Mouse (Mus musculus) heart, embryonic 13.5 days (tissue): ENCODE data around the gene Sema5a. TPM values are rescaled to one million over a fixed set of nuclear protein-coding genes. Genes with fewer than 3 reads are reported as not detected.

Experiments used
- ATAC-seq: fragments of 200-750 bp; cut with Nextera tagmentation; 2 replicates; pipeline ENCODE4 v1.8.0; 2017; ENCODE audit warnings: moderate TSS enrichment; ENCODE audit not compliant: insufficient number of reproducible peaks, low FRiP score, low TSS enrichment; ENCODE audit errors: extremely low read depth
- H3K27ac ChIP-seq: fragments of 300-500 bp; sonication (generic); replicated peaks from 2 replicates; pipeline ENCODE4 v1.5.1; 2015; ENCODE audit warnings: moderate library complexity, mild to moderate bottlenecking, inconsistent platforms
- H3K27me3 ChIP-seq: fragments of 300-500 bp; sonication (generic); replicated peaks from 2 replicates; pipeline ENCODE4 v1.6.1; 2015; ENCODE audit warnings: mild to moderate bottlenecking, inconsistent platforms
- H3K36me3 ChIP-seq: fragments of 300-500 bp; sonication (generic); 2 replicates; pipeline ENCODE4 v1.6.1; 2015; ENCODE audit warnings: mild to moderate bottlenecking, inconsistent platforms
- H3K4me1 ChIP-seq: fragments of 300-500 bp; sonication (generic); 2 replicates; pipeline ENCODE4 v1.6.1; 2015; ENCODE audit warnings: inconsistent platforms
- H3K4me2 ChIP-seq: fragments of 300-500 bp; sonication (generic); 2 replicates; pipeline ENCODE4 v1.6.1; 2015; ENCODE audit warnings: inconsistent platforms, mild to moderate bottlenecking, moderate library complexity
- H3K4me3 ChIP-seq: fragments of 300-500 bp; sonication (generic); 2 replicates; pipeline ENCODE4 v1.5.1; 2015; ENCODE audit warnings: moderate library complexity, mild to moderate bottlenecking, inconsistent platforms
- H3K9ac ChIP-seq: fragments of 300-500 bp; sonication (generic); 2 replicates; pipeline ENCODE4 v1.6.1; 2015; ENCODE audit warnings: inconsistent platforms, mild to moderate bottlenecking, moderate library complexity
- H3K9me3 ChIP-seq: fragments of 300-500 bp; sonication (generic); 2 replicates; pipeline ENCODE4 v1.6.1; 2016; ENCODE audit warnings: inconsistent platforms
- WGBS: fragments of 180-500 bp; shearing (Covaris S2); methylation state at CpG from one replicate; pipeline ENCODE4 v1.1.7; 2015; ENCODE audit warnings: mixed read lengths; 5-methylcytosine and 5-hydroxymethylcytosine counted together
- polyA plus RNA-seq: library from polyadenylated mRNA; unstranded; fragments of >200 nt; fragmentation: Nextera tagmentation; extraction: Ambion mirVana; gene quantifications from 2 replicates; pipeline ENCODE4 v1.2.1, GENCODE M21; 2015

Sema5a gene
- polyA plus RNA-seq, 1 experiment from 2014 or later, result 6.3 TPM

DNA sequence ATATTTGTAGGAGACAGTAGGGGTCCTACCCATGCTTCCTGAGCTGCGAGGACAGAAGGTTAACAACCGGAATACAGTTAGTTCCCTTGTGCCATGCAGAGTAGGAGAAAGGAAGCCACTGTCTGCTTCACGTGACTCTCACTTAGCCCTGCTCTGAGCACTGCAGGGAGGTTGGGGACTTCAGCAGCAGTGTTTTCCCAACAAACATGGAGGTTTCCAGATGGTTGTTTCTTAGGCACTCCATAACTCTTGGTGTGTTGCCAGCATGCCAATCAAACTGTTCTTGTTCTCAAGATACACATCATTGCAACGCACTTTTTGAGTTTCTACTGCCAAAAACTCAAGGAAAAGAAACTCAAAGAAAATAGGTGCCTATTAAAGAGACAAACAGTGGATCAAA lies 440.5 kb downstream of the Sema5a start:
- H3K4me3 ChIP-seq, result no peak overlapping the region
- peaks cover 6% of the 10 kb centered on the region; the same call in 1 of the 2 replicates for H3K4me1 ChIP-seq
- 71% methylated on average over 4 of the region's 4 CpGs for WGBS
- no peaks in the 10 kb centered on the region for H3K36me3 ChIP-seq
- H3K27me3 ChIP-seq, result no peaks in the 10 kb centered on the region
- H3K9ac ChIP-seq, result no peak overlapping the region
- H3K27ac ChIP-seq, result no peak overlapping the region
- ATAC-seq, result no peak
- H3K9me3 ChIP-seq, result no peaks in the 10 kb centered on the region
- no peak overlapping the region for H3K4me2 ChIP-seq

DNA sequence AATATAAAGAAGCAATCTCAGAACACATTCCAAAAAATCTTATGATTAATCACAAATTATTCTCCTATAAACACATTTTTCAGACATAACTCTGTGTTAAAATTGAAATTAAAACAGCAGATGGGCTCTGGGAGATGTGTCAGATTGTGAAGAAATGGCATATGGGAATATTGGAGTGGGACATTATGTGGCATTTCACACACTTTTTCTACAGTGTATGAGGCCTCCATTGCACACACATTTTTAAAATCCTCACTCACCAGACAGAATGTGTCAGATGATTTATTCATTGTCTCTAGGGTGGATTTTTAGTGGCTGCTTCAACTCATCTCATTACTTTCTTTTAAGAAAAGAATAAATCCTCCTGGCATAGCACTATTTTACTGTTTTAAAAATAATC lies 446.4 kb downstream of the Sema5a start:
- Histone ChIP-seq H3K27ac (no peak overlapping the region), H3K9ac (no peak overlapping the region), H3K4me3 (no peak overlapping the region), H3K27me3 (no peaks in the 10 kb centered on the region), H3K4me2 (no peak overlapping the region), H3K4me1 (no peaks in the 10 kb centered on the region), H3K36me3 (no peaks in the 10 kb centered on the region), H3K9me3 (no peaks in the 10 kb centered on the region)
- no peak for ATAC-seq

DNA sequence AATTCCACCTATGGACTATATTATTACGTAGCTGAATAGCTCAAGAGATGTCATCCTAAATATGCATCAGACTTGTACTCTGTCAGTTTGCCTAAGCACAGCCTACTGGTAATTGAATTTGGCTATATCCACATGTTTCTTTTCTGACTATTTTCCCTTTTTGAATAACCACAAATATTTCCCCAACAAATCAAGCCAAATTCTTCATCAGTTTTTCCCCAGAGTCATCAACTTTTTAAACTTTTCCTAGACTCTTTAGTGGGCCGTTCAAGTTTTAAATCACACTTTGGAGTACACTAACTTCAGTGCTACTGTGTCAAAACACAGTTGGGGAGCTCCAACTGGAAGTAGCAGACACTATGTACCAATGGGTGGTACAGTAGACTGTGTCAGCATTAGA lies 448.4 kb downstream of the Sema5a start:
- no peak overlapping the region for H3K4me2 ChIP-seq
- no peak overlapping the region for H3K9ac ChIP-seq
- H3K27me3 ChIP-seq, result no peaks in the 10 kb centered on the region
- H3K36me3 ChIP-seq, result no peaks in the 10 kb centered on the region
- no peak for ATAC-seq
- no peaks in the 10 kb centered on the region for H3K4me1 ChIP-seq
- H3K4me3 ChIP-seq, result no peak overlapping the region
- H3K27ac ChIP-seq, result no peak overlapping the region
- H3K9me3 ChIP-seq, result no peaks in the 10 kb centered on the region
- WGBS, result 80% methylated on average over 2 of the region's 2 CpGs

DNA sequence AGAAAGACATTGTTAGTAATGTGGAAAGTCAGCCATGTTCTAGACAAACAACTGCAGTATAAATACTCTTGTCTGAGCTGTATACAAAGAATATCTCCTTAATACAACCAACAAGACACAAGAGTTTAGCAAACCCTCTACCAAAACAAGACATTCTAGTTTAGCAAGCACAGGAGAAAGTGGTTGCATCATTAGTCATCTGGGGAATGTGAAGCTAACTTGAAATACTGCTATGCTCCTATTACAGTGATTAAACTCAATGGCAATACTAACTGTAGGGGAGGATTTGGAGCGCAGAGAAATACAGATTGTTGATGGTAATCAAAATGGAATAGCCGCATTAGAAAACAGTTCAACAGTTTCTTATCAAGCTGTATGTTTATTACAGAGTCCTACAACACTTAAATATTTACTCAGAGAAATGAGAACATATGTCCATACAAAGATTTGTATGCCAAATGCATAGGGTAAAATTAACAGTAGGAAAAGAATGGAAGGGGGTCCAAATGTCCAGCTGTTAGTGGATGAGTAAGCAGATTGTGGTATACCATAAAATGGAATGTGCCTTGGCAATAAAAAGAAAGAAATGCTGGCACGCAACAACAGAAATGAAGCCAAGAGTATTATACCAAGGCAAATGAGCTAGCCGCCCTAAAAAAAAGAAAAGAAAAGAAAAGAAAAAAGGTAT lies 472.8 kb downstream of the Sema5a start:
- Histone ChIP-seq H3K27me3 (no peaks in the 10 kb centered on the region), H3K4me3 (no peak overlapping the region), H3K9ac (no peak overlapping the region), H3K36me3 (no peaks in the 10 kb centered on the region), H3K4me2 (no peak overlapping the region), H3K27ac (no peak overlapping the region), H3K9me3 (no peaks in the 10 kb centered on the region), H3K4me1 (no peaks in the 10 kb centered on the region)
- no peak for ATAC-seq
- 79% methylated on average over 4 of the region's 4 CpGs for WGBS

- no peak for ATAC-seq
- no peak overlapping the region for H3K27ac ChIP-seq
- WGBS, result 33% methylated on average over 4 of the region's 4 CpGs
Measured at GRCm38 (mm10) chr15:32718293-32718963, 473.8 kb downstream of the Sema5a start.

GRCm38 (mm10) chr15:32718964-32719311 lies 474.3 kb downstream of the Sema5a start:
- H3K9me3 ChIP-seq, result no peaks in the 10 kb centered on the region
- WGBS, result 91% methylated on average over 1 of the region's 1 CpGs
- H3K9ac ChIP-seq, result no peak overlapping the region
- no peak overlapping the region for H3K27ac ChIP-seq
- no peak overlapping the region for H3K4me2 ChIP-seq
- H3K27me3 ChIP-seq, result no peaks in the 10 kb centered on the region
- H3K4me3 ChIP-seq, result no peak overlapping the region
- H3K4me1 ChIP-seq, result no peaks in the 10 kb centered on the region
- H3K36me3 ChIP-seq, result no peaks in the 10 kb centered on the region
- ATAC-seq, result no peak

More at GRCm38 (mm10) chr15:32718293-32718963, 473.8 kb downstream of the Sema5a start:
- Histone ChIP-seq H3K9ac (no peak overlapping the region), H3K4me1 (no peaks in the 10 kb centered on the region), H3K36me3 (no peaks in the 10 kb centered on the region), H3K4me3 (no peak overlapping the region), H3K9me3 (no peaks in the 10 kb centered on the region), H3K4me2 (no peak overlapping the region), H3K27me3 (no peaks in the 10 kb centered on the region)

DNA sequence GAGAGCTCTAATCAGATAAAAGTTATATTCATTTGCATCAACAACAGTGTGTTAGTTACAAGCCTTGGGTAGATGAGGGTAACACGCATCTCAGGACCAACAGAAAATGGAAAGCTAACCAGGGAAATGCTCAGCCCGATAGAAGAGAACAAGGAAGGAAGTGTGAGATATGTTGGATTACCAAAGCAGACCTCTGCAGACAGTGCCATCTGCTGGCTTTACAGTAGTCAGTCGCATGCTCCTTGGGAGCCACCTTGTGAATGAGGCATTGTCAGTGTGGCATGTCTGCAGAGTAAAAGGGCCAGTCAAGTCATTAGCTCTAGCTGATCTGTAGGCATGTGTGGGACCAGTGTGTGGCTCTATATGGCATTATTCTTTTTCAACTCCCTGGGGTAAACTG lies 486.2 kb downstream of the Sema5a start:
- Histone ChIP-seq H3K9ac (no peak overlapping the region), H3K36me3 (no peaks in the 10 kb centered on the region), H3K4me3 (no peak overlapping the region), H3K4me2 (no peak overlapping the region), H3K27me3 (no peaks in the 10 kb centered on the region), H3K9me3 (no peaks in the 10 kb centered on the region), H3K4me1 (no peaks in the 10 kb centered on the region), H3K27ac (no peak overlapping the region)
- WGBS, result 28% methylated on average over 3 of the region's 3 CpGs
- no peak for ATAC-seq

Other genes with a start within 250 kb of the Sema5a start
- not detected in 2 replicates for gene Tas2r119, start 67.5 kb upstream of the Sema5a start, polyA plus RNA-seq